Mouse (Mus musculus): ENCODE data around the gene Tut4. TPM values are rescaled to one million over a fixed set of nuclear protein-coding genes. Genes with fewer than 3 reads are reported as not detected.

Gene Tut4
- polyA plus RNA-seq, 1 experiment from 2014 or later: 106 TPM

GRCm38 (mm10) chr4:108572644-108573043 lies 113.4 kb downstream of the Tut4 start:
- Histone ChIP-seq H3K9me3 (no peaks in the 10 kb centered on the region), H3K4me3 (no peak overlapping the region), H3K4me1 (peaks cover 6% of the 10 kb centered on the region), H3K27ac (replicated peaks) (no peak overlapping the region), H3K27me3 (replicated peaks; ENCODE audit: low read depth, poor library complexity, severe bottlenecking) (no peaks in the 10 kb centered on the region), H3K36me3 (replicated peaks) (peaks cover 91% of the 10 kb centered on the region)
- no peak for DNase-seq (ENCODE audit: low spot score)
- WGBS: 95% methylated on average over 3 of the region's 3 CpGs

- Histone ChIP-seq H3K9me3 (0 out of 2 replicates have a peak, but pooled peaks cover 3% of the 10 kb centered on the region), H3K4me3 (peak within 1 kb of the TSS; percentile 88), H3K36me3 (replicated peaks) (peaks cover 57% of the 10 kb centered on the region), H3K4me1 (peaks cover 31% of the 10 kb centered on the region), H3K27ac (replicated peaks) (peak within 1 kb of the TSS; percentile 90), H3K27me3 (replicated peaks; ENCODE audit: low read depth, poor library complexity, severe bottlenecking) (no peaks in the 10 kb centered on the region)
- WGBS: under 1% methylated on average over 64 of the region's 64 CpGs
- peak; percentile 98 for DNase-seq (ENCODE audit: low spot score)
Measured at GRCm38 (mm10) chr4:108578840-108579742, 119.9 kb downstream of the Tut4 start, which contains the start of the genes Prpf38a and Orc1. TSS of gene Prpf38a (minus strand) at chr4:108579336. TSS of gene Orc1 (plus strand) at chr4:108579423.

GRCm38 (mm10) chr4:108579743-108580411 lies 120.7 kb downstream of the Tut4 start:
- Histone ChIP-seq H3K27ac (replicated peaks) (peak overlapping the region; percentile 90), H3K4me1 (peaks cover 31% of the 10 kb centered on the region), H3K27me3 (replicated peaks; ENCODE audit: low read depth, poor library complexity, severe bottlenecking) (no peaks in the 10 kb centered on the region), H3K36me3 (replicated peaks) (peaks cover 53% of the 10 kb centered on the region), H3K4me3 (peak overlapping the region; percentile 88), H3K9me3 (0 out of 2 replicates have a peak, but pooled peaks cover 3% of the 10 kb centered on the region)
- no peak for DNase-seq (ENCODE audit: low spot score)
- 1% methylated on average over 16 of the region's 16 CpGs for WGBS

GRCm38 (mm10) chr4:108593376-108593775 lies 134.2 kb downstream of the Tut4 start:
- no peaks in the 10 kb centered on the region for H3K9me3 ChIP-seq
- peaks cover 92% of the 10 kb centered on the region for H3K36me3 ChIP-seq (replicated peaks)
- DNase-seq (ENCODE audit: low spot score): no peak
- H3K27me3 ChIP-seq (replicated peaks; ENCODE audit: low read depth, poor library complexity, severe bottlenecking): no peaks in the 10 kb centered on the region
- no peak overlapping the region for H3K4me3 ChIP-seq
- H3K27ac ChIP-seq (replicated peaks): no peak overlapping the region
- H3K4me1 ChIP-seq: no peaks in the 10 kb centered on the region
- WGBS: 89% methylated on average over 2 of the region's 2 CpGs

- no peaks in the 10 kb centered on the region for H3K27me3 ChIP-seq (replicated peaks; ENCODE audit: low read depth, poor library complexity, severe bottlenecking)
- H3K27ac ChIP-seq (replicated peaks): no peak overlapping the region
- no peak overlapping the region for H3K4me3 ChIP-seq
- peaks cover 94% of the 10 kb centered on the region for H3K36me3 ChIP-seq (replicated peaks)
- 84% methylated on average over 1 of the region's 1 CpGs for WGBS
- no peak for DNase-seq (ENCODE audit: low spot score)
- no peaks in the 10 kb centered on the region for H3K4me1 ChIP-seq
- no peaks in the 10 kb centered on the region for H3K9me3 ChIP-seq
Measured at GRCm38 (mm10) chr4:108595785-108596184, 136.6 kb downstream of the Tut4 start.

GRCm38 (mm10) chr4:108598306-108598705 lies 139.1 kb downstream of the Tut4 start:
- 90% methylated on average over 4 of the region's 4 CpGs for WGBS

GRCm38 (mm10) chr4:108601870-108602269 lies 142.6 kb downstream of the Tut4 start:
- H3K4me1 ChIP-seq: no peaks in the 10 kb centered on the region
- DNase-seq (ENCODE audit: low spot score): no peak
- peaks cover 2% of the 10 kb centered on the region; the same call in 1 of the 2 replicates for H3K9me3 ChIP-seq
- no peaks in the 10 kb centered on the region for H3K27me3 ChIP-seq (replicated peaks; ENCODE audit: low read depth, poor library complexity, severe bottlenecking)
- WGBS: 96% methylated on average over 7 of the region's 7 CpGs
- H3K36me3 ChIP-seq (replicated peaks): peaks cover 97% of the 10 kb centered on the region
- no peak overlapping the region for H3K4me3 ChIP-seq
- no peak overlapping the region for H3K27ac ChIP-seq (replicated peaks)

More at GRCm38 (mm10) chr4:108598306-108598705, 139.1 kb downstream of the Tut4 start:
- H3K4me1 ChIP-seq: no peaks in the 10 kb centered on the region
- H3K27ac ChIP-seq (replicated peaks): no peak overlapping the region
- DNase-seq (ENCODE audit: low spot score): no peak
- peaks cover 97% of the 10 kb centered on the region for H3K36me3 ChIP-seq (replicated peaks)
- H3K4me3 ChIP-seq: no peak overlapping the region
- no peaks in the 10 kb centered on the region for H3K27me3 ChIP-seq (replicated peaks; ENCODE audit: low read depth, poor library complexity, severe bottlenecking)
- peaks cover 2% of the 10 kb centered on the region; the same call in 1 of the 2 replicates for H3K9me3 ChIP-seq

- H3K36me3 ChIP-seq (replicated peaks): peaks cover 90% of the 10 kb centered on the region
- H3K4me1 ChIP-seq: no peaks in the 10 kb centered on the region
- 88% methylated on average over 3 of the region's 3 CpGs for WGBS
- DNase-seq (ENCODE audit: low spot score): no peak
- no peak overlapping the region for H3K27ac ChIP-seq (replicated peaks)
- H3K27me3 ChIP-seq (replicated peaks; ENCODE audit: low read depth, poor library complexity, severe bottlenecking): no peaks in the 10 kb centered on the region
- H3K9me3 ChIP-seq: no peaks in the 10 kb centered on the region
- H3K4me3 ChIP-seq: no peak overlapping the region
Measured at GRCm38 (mm10) chr4:108608651-108609050, 149.4 kb downstream of the Tut4 start.

Other genes starting within 250 kb of the Tut4 start
- not detected in 2 replicates for gene Zyg11a, start 241.4 kb upstream of the Tut4 start, polyA plus RNA-seq (2016; fragmentation: Nextera tagmentation; extraction: Ambion mirVana)
- 14.7 and 15.4 TPM in 2 replicates for gene Zyg11b, start 158.3 kb upstream of the Tut4 start, polyA plus RNA-seq (2016; fragmentation: Nextera tagmentation; extraction: Ambion mirVana)
- 70.4 and 78.9 TPM in 2 replicates for gene Coa7, start 131.3 kb upstream of the Tut4 start, polyA plus RNA-seq (2016; fragmentation: Nextera tagmentation; extraction: Ambion mirVana)
- 4.0 and 5.6 TPM in 2 replicates for gene Shisal2a, start 76.1 kb upstream of the Tut4 start, polyA plus RNA-seq (2016; fragmentation: Nextera tagmentation; extraction: Ambion mirVana)
- gene Gpx7, start 52.5 kb upstream of the Tut4 start, polyA plus RNA-seq (2016; fragmentation: Nextera tagmentation; extraction: Ambion mirVana): 39.7 and 40.1 TPM in 2 replicates
- gene Prpf38a, start 119.9 kb downstream of the Tut4 start, polyA plus RNA-seq (2016; fragmentation: Nextera tagmentation; extraction: Ambion mirVana): 117 and 122 TPM in 2 replicates
- gene Orc1, start 120.0 kb downstream of the Tut4 start, polyA plus RNA-seq (2016; fragmentation: Nextera tagmentation; extraction: Ambion mirVana): 25.0 and 25.8 TPM in 2 replicates
- 31.4 and 34.7 TPM in 2 replicates for gene Cc2d1b, start 160.5 kb downstream of the Tut4 start, polyA plus RNA-seq (2016; fragmentation: Nextera tagmentation; extraction: Ambion mirVana)

All from embryonic facial prominence, embryonic 10.5 days (tissue).